Mouse (Mus musculus) ES-Bruce4 (cell line): ENCODE measurements at regions not wholly inside any gene's neighbourhood (a gene's known extent, or its start where the extent isn't known, plus 50 kb on each side); places are given as distances from the start of the nearest gene placed in this dataset.

Experiments used
- H3K27ac ChIP-seq: 2 replicates; pipeline ENCODE4 v1.5.1; 2012; ENCODE audit warnings: low read length, inconsistent platforms; ENCODE audit not compliant: insufficient read depth
- H3K27me3 ChIP-seq: 2 replicates; pipeline ENCODE4 v1.6.1; 2012; ENCODE audit warnings: mild to moderate bottlenecking, low read length, inconsistent platforms; ENCODE audit not compliant: control insufficient read depth, poor library complexity, insufficient read depth, severe bottlenecking
- H3K36me3 ChIP-seq: 2 replicates; pipeline ENCODE4 v1.6.1; 2012; ENCODE audit warnings: inconsistent platforms, mild to moderate bottlenecking, low read length, moderate library complexity; ENCODE audit not compliant: control insufficient read depth, poor library complexity, insufficient read depth, severe bottlenecking
- H3K4me1 ChIP-seq: one replicate; pipeline ENCODE4 v1.8.1; 2011; ENCODE audit warnings: low read length; ENCODE audit not compliant: control insufficient read depth, insufficient read depth
- H3K4me3 ChIP-seq: 2 replicates; pipeline ENCODE4 v1.5.1; 2011; ENCODE audit warnings: low read depth, mild to moderate bottlenecking, low read length
- H3K9ac ChIP-seq: 2 replicates; pipeline ENCODE4 v1.6.1; 2012; ENCODE audit warnings: low read depth, mild to moderate bottlenecking, inconsistent platforms; ENCODE audit not compliant: poor library complexity, severe bottlenecking
- H3K9me3 ChIP-seq: replicated peaks from 2 replicates; pipeline ENCODE4 v1.6.1; 2012; ENCODE audit warnings: mild to moderate bottlenecking, low read length, inconsistent platforms; ENCODE audit not compliant: control insufficient read depth, poor library complexity, insufficient read depth, severe bottlenecking
- CTCF ChIP-seq: IDR thresholded peaks from one replicate; pipeline ENCODE4 v1.8.1; 2011; ENCODE audit warnings: low read depth, low read length
- EP300 ChIP-seq: IDR thresholded peaks from 2 replicates; pipeline ENCODE4 v1.6.1; 2011; ENCODE audit warnings: low read depth, low read length; ENCODE audit not compliant: insufficient read depth
- POLR2A ChIP-seq: IDR thresholded peaks from one replicate; pipeline ENCODE4 v1.8.1; 2011; ENCODE audit warnings: low read length; ENCODE audit not compliant: insufficient read depth

DNA sequence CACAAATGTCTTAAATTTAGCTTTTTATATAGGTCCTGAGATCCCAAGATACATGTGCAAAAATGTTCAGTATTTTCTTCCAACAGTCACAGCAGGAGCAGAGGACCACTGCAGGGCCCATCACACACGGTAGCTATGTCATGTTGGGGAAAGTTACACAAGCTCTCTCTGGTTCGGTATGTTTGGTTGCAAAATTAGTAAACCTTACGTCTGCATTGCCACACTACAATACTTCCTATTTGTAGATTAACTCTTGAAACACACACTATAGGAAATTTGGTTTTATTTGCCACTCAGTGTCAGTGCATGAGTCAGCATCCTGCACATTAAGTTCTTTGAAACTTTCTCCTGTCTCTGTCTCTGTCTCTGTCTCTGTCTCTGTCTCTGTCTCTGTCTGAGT, 82.0 kb downstream of the Cth start:
- Histone ChIP-seq H3K36me3 (no peaks in the 10 kb centered on the region), H3K4me1 (no peaks in the 10 kb centered on the region), H3K27ac (no peak overlapping the region), H3K9me3 (no peaks in the 10 kb centered on the region), H3K27me3 (no peaks in the 10 kb centered on the region), H3K9ac (no peak overlapping the region), H3K4me3 (no peak overlapping the region)
- TF ChIP-seq POLR2A = no peak
- no peak for TF ChIP-seq CTCF
- TF ChIP-seq EP300 = no peak

DNA sequence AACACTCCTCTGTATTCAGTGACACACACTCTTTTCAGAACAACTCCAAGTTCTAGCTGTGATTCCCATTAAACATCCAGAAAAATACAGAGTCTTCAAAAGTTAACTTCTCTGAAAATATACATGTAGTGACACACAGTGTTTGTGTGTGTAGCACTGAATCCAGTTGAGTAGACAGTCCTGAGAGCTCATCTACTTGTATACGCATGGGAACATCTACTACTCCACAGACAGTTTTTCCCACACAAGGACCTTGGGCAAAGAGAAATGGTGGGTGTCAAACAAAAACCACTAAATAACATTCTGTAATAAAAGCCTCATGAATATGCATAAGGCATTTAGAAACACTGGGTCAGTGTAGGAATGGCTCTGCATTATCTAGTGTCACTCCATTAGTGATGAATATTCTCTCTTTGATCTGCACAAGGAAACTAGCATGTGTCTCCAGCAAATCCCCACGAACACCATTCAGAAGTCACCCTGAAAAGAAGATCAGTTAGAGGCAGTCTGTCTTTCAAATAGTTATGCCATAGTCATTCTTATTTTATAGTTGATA, 83.6 kb downstream of the Cth start:
- no peaks in the 10 kb centered on the region for H3K9me3 ChIP-seq
- H3K27ac ChIP-seq = no peak overlapping the region
- H3K4me1 ChIP-seq = no peaks in the 10 kb centered on the region
- H3K36me3 ChIP-seq = no peaks in the 10 kb centered on the region
- H3K9ac ChIP-seq = no peak overlapping the region
- no peaks in the 10 kb centered on the region for H3K27me3 ChIP-seq
- H3K4me3 ChIP-seq = no peak overlapping the region
- TF ChIP-seq CTCF = no peak
- TF ChIP-seq EP300 = no peak
- TF ChIP-seq POLR2A = no peak

DNA sequence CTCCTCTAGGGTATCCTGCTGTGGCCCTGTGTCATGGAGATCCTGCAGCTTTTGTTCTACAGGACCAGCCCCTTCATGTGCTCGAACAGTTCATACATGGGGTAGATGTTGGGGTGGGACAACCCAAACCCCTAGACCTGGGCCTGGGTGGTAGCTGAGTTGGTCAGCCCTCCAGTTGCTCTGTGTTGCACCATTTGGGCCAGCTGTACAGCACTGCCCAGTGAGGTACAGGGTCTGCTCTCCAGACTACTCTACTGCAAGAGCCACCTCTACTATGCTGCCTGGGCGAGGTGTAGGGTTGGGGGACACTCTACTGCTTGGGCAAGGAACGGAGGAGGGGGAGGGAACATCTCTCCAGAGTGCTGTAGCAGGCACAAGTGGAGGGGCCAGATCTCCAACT, 120.6 kb downstream of the Cth start:
- Histone ChIP-seq H3K27me3 (no peaks in the 10 kb centered on the region), H3K4me3 (no peak overlapping the region), H3K9me3 (no peaks in the 10 kb centered on the region), H3K9ac (no peak overlapping the region), H3K36me3 (no peaks in the 10 kb centered on the region), H3K27ac (no peak overlapping the region), H3K4me1 (no peaks in the 10 kb centered on the region)
- TF ChIP-seq CTCF (no peak), POLR2A (no peak), EP300 (no peak)

DNA sequence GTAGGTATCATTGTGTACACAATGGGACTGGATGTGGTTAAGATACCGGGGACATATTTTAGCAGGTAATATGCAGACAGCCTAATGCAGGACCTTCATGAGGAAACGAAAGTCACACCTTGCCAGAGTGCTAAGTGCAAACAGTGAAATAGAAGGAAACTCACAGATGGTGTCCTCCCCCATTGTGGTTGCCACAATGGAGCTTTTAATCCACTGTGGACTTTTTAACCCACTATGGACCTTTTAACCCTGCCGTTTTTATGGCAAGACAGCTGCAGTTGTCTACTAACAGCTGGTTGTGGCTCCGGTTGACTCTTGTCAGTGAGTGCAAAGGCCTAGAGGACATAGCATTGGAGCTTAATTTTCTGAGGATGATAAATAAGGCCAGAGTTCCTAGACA, 121.5 kb downstream of the Cth start:
- no peaks in the 10 kb centered on the region for H3K27me3 ChIP-seq
- H3K9me3 ChIP-seq = no peaks in the 10 kb centered on the region
- no peak overlapping the region for H3K27ac ChIP-seq
- H3K36me3 ChIP-seq = no peaks in the 10 kb centered on the region
- no peak overlapping the region for H3K4me3 ChIP-seq
- TF ChIP-seq POLR2A (no peak), CTCF (no peak), EP300 (no peak)
- no peak overlapping the region for H3K9ac ChIP-seq
- no peaks in the 10 kb centered on the region for H3K4me1 ChIP-seq

DNA sequence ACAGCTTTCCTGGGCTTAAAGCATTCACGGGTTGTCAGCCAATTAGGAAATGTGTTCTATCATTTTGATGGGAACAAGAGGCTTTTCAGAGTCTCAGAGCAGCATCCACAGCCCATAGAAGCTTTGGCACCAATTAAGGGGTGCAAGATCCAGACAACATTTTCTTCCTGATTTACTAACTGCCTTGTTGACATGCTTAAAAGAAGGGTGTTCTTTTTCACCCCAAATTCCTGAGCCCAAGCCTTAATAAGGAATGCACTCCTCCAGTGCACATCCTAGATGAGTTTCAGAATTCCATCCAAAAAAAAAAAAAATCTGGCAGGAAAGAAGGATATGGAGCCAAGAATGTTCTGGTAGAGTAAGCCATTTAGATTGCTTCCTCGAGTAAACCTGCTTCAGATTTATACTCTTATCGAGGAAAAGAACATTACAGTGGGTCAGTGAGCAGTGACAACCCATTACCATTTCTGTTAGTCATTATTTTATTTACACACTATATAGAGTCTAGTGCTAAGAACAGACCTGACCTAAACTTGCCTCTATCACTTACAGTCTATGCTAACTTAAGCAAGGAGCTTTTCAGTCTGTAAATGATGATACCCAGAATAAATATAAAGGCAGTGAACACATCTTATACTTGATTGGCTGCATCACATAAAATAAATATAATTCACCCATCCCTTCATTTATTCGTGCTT, 137.2 kb downstream of the Cth start:
- H3K9ac ChIP-seq = no peak overlapping the region
- H3K4me3 ChIP-seq = no peak overlapping the region
- H3K4me1 ChIP-seq = no peaks in the 10 kb centered on the region
- no peak overlapping the region for H3K27ac ChIP-seq
- H3K27me3 ChIP-seq = no peaks in the 10 kb centered on the region
- no peaks in the 10 kb centered on the region for H3K36me3 ChIP-seq
- H3K9me3 ChIP-seq = no peaks in the 10 kb centered on the region
- TF ChIP-seq POLR2A = no peak
- TF ChIP-seq CTCF = no peak
- no peak for TF ChIP-seq EP300

DNA sequence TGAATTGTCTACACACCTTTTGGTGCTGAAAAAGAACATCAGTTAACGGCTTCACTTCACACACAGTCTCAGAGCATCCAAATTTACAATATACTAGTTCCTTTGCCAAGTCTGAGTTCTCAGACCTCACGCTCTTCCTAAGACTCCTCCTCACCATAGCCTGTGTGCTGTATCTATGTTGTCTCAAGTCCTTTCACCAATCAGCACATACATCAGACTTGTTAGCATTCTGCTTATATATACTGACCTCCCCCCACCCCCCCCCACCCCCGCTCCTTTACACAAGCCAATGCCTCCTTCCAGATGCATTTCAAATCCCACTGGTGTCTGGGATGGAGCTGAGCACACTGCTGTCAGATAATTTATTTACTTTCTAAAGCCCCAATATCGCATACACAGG, 143.8 kb downstream of the Cth start:
- no peaks in the 10 kb centered on the region for H3K36me3 ChIP-seq
- no peak overlapping the region for H3K4me3 ChIP-seq
- TF ChIP-seq POLR2A = no peak
- no peak for TF ChIP-seq CTCF
- no peak for TF ChIP-seq EP300
- no peak overlapping the region for H3K27ac ChIP-seq
- H3K27me3 ChIP-seq = no peaks in the 10 kb centered on the region
- H3K9ac ChIP-seq = no peak overlapping the region
- H3K9me3 ChIP-seq = no peaks in the 10 kb centered on the region
- H3K4me1 ChIP-seq = no peaks in the 10 kb centered on the region
